Mouse (Mus musculus) small intestine, adult 2 months (tissue): Measurements from ENCODE around the gene Prrt3.
A peak's percentile ranks its signal among the peaks of the same experiment; 100 is the strongest.

ENCODE experiments used
- CTCF ChIP-seq: fragments of 200-500 bp; IDR thresholded peaks from 2 replicates; pipeline ENCODE4 v1.5.1; 2012; ENCODE audit warnings: low read depth, mild to moderate bottlenecking, control low read depth, inconsistent platforms, low read length, moderate library complexity, mixed read lengths; ENCODE audit not compliant: insufficient replicate concordance, insufficient read length; ENCODE audit errors: extremely low read depth
- POLR2A ChIP-seq: fragments of 200-500 bp; IDR thresholded peaks from 2 replicates; pipeline ENCODE4 v1.6.1; 2012; ENCODE audit warnings: low read depth, mild to moderate bottlenecking, control low read depth, inconsistent platforms, low read length, moderate library complexity

DNA sequence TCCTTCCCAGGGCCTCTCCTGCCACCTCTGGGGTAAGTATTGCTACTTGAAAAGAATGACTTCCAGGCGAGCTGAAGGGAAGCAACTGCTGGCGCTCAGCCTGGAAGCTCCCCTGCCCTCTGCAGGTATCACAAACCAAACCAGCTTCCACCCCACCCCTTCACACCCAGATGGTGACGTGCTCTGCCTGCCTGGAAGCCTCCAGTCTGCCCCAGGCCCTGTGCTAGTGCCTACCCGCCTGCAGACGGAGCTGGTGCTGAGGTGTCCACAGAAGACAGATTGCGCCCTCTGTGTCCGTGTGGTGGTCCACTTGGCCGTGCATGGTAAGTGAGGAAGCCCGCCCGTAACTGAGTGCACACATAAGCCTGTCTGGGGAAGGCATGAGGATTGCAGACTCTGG lies 29.7 kb downstream of the Prrt3 start:
- TF ChIP-seq CTCF: no peak
- TF ChIP-seq POLR2A: peak; percentile 23; the same call in 1 of the 2 replicates
